Mouse (Mus musculus): ENCODE measurements around the gene I0C0044D17Rik. TPM values are rescaled to one million over a fixed set of nuclear protein-coding genes. Genes with fewer than 3 reads are reported as not detected.

Gene I0C0044D17Rik
- total RNA-seq, 2 experiments from 2014 or later, result not detected

GRCm38 (mm10) chr4:98817184-98817911 is 6.3 kb downstream of the I0C0044D17Rik start, which contains the start of gene Kank4:
TSS of gene Kank4 (minus strand) at chr4:98817537.
- DNase-seq (ENCODE audit: low spot score in 2 of 2), result no peak
- TF ChIP-seq CTCF (conservative IDR thresholded peaks at IDR 0.05), result no peak
- Histone ChIP-seq H3K27ac (peak within 1 kb of the TSS; percentile 40; the same call in 1 of the 2 replicates), H3K4me3 (peak within 1 kb of the TSS; percentile 66)

DNA sequence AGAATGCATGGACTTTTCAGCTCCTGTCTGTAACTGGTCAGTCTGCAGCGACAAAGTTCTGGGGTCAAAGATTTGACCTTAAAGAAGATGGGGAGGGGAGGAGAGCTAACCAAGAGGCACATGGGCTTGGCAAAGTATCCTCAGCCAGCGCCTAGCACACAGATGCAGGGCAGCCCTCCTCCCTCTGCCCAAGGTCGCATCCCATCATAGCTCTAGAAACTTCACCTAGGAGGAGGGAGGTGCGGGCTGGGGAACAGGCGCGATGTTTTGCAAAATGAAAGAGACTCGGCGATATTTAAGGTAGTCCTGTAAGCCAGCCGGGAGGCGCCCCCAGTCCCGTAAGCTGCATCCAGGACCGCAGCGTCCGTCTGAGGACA is 6.8 kb downstream of the I0C0044D17Rik start:
- Histone ChIP-seq H3K27ac (0 out of 2 replicates have a peak overlapping the region, but pooled peaks have one; percentile 40), H3K4me3 (peak overlapping the region; percentile 66)
- TF ChIP-seq CTCF (conservative IDR thresholded peaks at IDR 0.05), result no peak
- DNase-seq (ENCODE audit: low spot score in 2 of 2), result no peak

GRCm38 (mm10) chr4:98806306-98806705 is 17.3 kb downstream of the I0C0044D17Rik start:
- Histone ChIP-seq H3K27ac (no peak overlapping the region), H3K4me3 (no peak overlapping the region)
- DNase-seq (ENCODE audit: low spot score in 2 of 2), result no peak
- no peak for TF ChIP-seq CTCF (conservative IDR thresholded peaks at IDR 0.05)

GRCm38 (mm10) chr4:98805291-98806048 is 18.2 kb downstream of the I0C0044D17Rik start:
- no peak for TF ChIP-seq CTCF (conservative IDR thresholded peaks at IDR 0.05)
- DNase-seq (ENCODE audit: low spot score in 2 of 2), result no peak
- Histone ChIP-seq H3K4me3 (no peak overlapping the region), H3K27ac (no peak overlapping the region)

- no peak overlapping the region for H3K4me3 ChIP-seq
- H3K27ac ChIP-seq, result no peak overlapping the region
- DNase-seq (ENCODE audit: low spot score in 2 of 2), result no peak
- TF ChIP-seq CTCF (conservative IDR thresholded peaks at IDR 0.05), result no peak
Observed at GRCm38 (mm10) chr4:98804476-98805134, 19.0 kb downstream of the I0C0044D17Rik start.

DNA sequence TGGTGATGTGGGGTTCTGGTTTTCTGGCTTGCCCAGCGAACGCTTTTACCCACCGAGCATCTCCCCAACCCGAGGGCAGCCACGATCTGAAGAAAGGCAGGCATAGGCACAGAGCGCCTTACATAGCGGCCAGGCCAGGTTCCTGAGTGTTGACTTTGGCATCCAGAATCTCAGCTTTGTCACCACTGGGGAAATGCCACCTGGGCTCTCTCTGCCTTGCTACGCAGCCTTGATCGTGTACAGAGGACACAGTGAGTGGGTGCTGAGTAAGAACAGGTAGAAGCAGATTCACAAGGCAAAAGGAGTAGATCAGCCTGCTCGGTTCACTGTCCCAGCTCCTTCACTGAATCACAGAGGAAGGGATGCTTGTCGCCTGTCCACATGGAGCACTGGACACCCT is 21.9 kb downstream of the I0C0044D17Rik start:
- no peak overlapping the region for H3K4me3 ChIP-seq
- TF ChIP-seq CTCF (conservative IDR thresholded peaks at IDR 0.05), result no peak
- no peak overlapping the region for H3K27ac ChIP-seq
- DNase-seq (ENCODE audit: low spot score in 2 of 2), result no peak

GRCm38 (mm10) chr4:98800824-98801223 is 22.8 kb downstream of the I0C0044D17Rik start:
- Histone ChIP-seq H3K4me3 (no peak overlapping the region), H3K27ac (no peak overlapping the region)
- TF ChIP-seq CTCF (conservative IDR thresholded peaks at IDR 0.05), result no peak
- DNase-seq (ENCODE audit: low spot score in 2 of 2), result no peak

- DNase-seq (ENCODE audit: low spot score in 2 of 2), result no peak
- no peak for TF ChIP-seq CTCF (conservative IDR thresholded peaks at IDR 0.05)
- Histone ChIP-seq H3K4me3 (no peak overlapping the region), H3K27ac (peak overlapping the region; percentile 47; the same call in 1 of the 2 replicates)
Observed at GRCm38 (mm10) chr4:98796591-98797341, 26.9 kb downstream of the I0C0044D17Rik start.

- no peak for TF ChIP-seq CTCF (conservative IDR thresholded peaks at IDR 0.05)
Observed at GRCm38 (mm10) chr4:98795241-98795640, 28.4 kb downstream of the I0C0044D17Rik start.

GRCm38 (mm10) chr4:98793486-98793885 is 30.2 kb downstream of the I0C0044D17Rik start:
- no peak overlapping the region for H3K27ac ChIP-seq
- no peak for TF ChIP-seq CTCF (conservative IDR thresholded peaks at IDR 0.05)
- DNase-seq (ENCODE audit: low spot score in 2 of 2), result no peak
- H3K4me3 ChIP-seq, result no peak overlapping the region

More at GRCm38 (mm10) chr4:98795241-98795640, 28.4 kb downstream of the I0C0044D17Rik start:
- no peak for DNase-seq (ENCODE audit: low spot score in 2 of 2)
- Histone ChIP-seq H3K4me3 (no peak overlapping the region), H3K27ac (no peak overlapping the region)

- TF ChIP-seq CTCF (conservative IDR thresholded peaks at IDR 0.05), result no peak
- no peak overlapping the region for H3K27ac ChIP-seq
- DNase-seq (ENCODE audit: low spot score in 2 of 2), result no peak
- no peak overlapping the region for H3K4me3 ChIP-seq
Observed at GRCm38 (mm10) chr4:98790721-98791120, 32.9 kb downstream of the I0C0044D17Rik start.

DNA sequence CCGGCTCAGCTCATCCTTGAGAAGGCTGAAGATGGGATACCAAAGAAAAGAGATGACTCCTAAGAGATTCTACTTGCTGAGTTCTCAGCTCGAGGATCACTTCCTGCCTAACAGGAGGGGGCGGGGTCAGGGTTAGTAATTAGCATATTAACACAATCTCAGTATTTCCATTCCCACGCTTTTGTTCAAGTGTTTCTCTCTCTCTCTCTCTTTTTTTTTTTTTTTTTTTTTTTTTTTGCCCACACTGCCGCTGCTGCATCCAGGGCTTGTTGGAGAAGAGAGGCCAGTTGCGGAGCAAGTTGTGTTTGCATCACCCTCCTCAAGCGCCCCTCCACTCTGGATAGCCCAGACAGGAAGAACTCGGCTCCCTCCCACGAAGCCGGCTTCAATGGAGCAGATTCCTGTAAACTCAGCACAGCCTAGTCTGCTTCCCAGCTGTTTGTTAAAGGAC is 33.8 kb downstream of the I0C0044D17Rik start:
- Histone ChIP-seq H3K27ac (no peak overlapping the region), H3K4me3 (peak overlapping the region; percentile 32)
- DNase-seq (ENCODE audit: low spot score in 2 of 2), result no peak
- no peak for TF ChIP-seq CTCF (conservative IDR thresholded peaks at IDR 0.05)

Data from layer of hippocampus, adult 2 months (tissue).